Mouse (Mus musculus) gastrocnemius, postnatal 14 days (tissue): ENCODE measurements around the gene Ap1m2. TPM values are rescaled to one million over a fixed set of nuclear protein-coding genes. Genes with fewer than 3 reads are reported as not detected.

Source experiments
- total RNA-seq, 2 experiments: library from RNA; stranded (reverse); gene quantifications; 2 replicates each; pipeline ENCODE4 v1.2.3; 2021

Ap1m2 gene
- total RNA-seq, 2 experiments from 2014 or later: not detected

Other genes with a start within 250 kb of the Ap1m2 start
- gene Zglp1, start 245.2 kb downstream of the Ap1m2 start, total RNA-seq: not detected
- under 1 TPM in 1 of 2 experiments, not detected in 1; 0.13 TPM for gene Gm49373, start 239.2 kb downstream of the Ap1m2 start, total RNA-seq
- gene Fdx1l, start 238.7 kb downstream of the Ap1m2 start, total RNA-seq: 10 to 100 TPM; 25.5 to 26.5 TPM
- gene Gm38431, start 220.3 kb downstream of the Ap1m2 start, total RNA-seq: 1 to 10 TPM in 1 of 2 experiments, under 1 TPM in 1; 0.92 to 1.1 TPM
- 10 to 100 TPM; 16.2 to 19.6 TPM for gene Raver1, start 220.3 kb downstream of the Ap1m2 start, total RNA-seq
- 1 to 10 TPM; 4.9 to 5.3 TPM for gene Tyk2, start 181.1 kb downstream of the Ap1m2 start, total RNA-seq
- 100 to 1,000 TPM; 138 to 139 TPM for gene Cdc37, start 162.4 kb downstream of the Ap1m2 start, total RNA-seq
- 10 to 100 TPM; 26.1 to 27.1 TPM for gene Pde4a, start 146.6 kb downstream of the Ap1m2 start, total RNA-seq
- gene Keap1, start 73.0 kb downstream of the Ap1m2 start, total RNA-seq: 10 to 100 TPM; 53.6 to 55.2 TPM
- under 1 TPM; 0.10 to 0.27 TPM for gene S1pr5, start 63.9 kb downstream of the Ap1m2 start, total RNA-seq
- gene Atg4d, start 47.0 kb downstream of the Ap1m2 start, total RNA-seq: 10 to 100 TPM; 36.2 to 39.6 TPM
- 10 to 100 TPM; 10.5 to 11.9 TPM for gene Kri1, start 24.4 kb downstream of the Ap1m2 start, total RNA-seq
- 10 to 100 TPM; 12.0 to 13.2 TPM for gene Cdkn2d, start 20.9 kb downstream of the Ap1m2 start, total RNA-seq
- gene Slc44a2, start 8.4 kb upstream of the Ap1m2 start, total RNA-seq: 100 to 1,000 TPM; 104 to 117 TPM
- 10 to 100 TPM; 22.3 to 28.5 TPM for gene Ilf3, start 55.5 kb upstream of the Ap1m2 start, total RNA-seq
- 1 to 10 TPM; 5.5 to 8.1 TPM for gene Qtrt1, start 99.5 kb upstream of the Ap1m2 start, total RNA-seq
- gene Dnm2, start 112.6 kb upstream of the Ap1m2 start, total RNA-seq: 10 to 100 TPM; 47.8 to 48.0 TPM
- 10 to 100 TPM; 25.9 to 29.3 TPM for gene Tmed1, start 197.9 kb upstream of the Ap1m2 start, total RNA-seq
- gene AB124611, start 213.8 kb upstream of the Ap1m2 start, total RNA-seq: 1 to 10 TPM; 1.0 to 1.5 TPM
- gene Carm1, start 234.6 kb upstream of the Ap1m2 start, total RNA-seq: 10 to 100 TPM; 62.8 to 68.0 TPM